Mouse (Mus musculus): ENCODE measurements around the gene Pgbd5. TPM values are rescaled to one million over a fixed set of nuclear protein-coding genes. Genes with fewer than 3 reads are reported as not detected.

Pgbd5 gene
- polyA plus RNA-seq, 1 experiment, result 0.22 TPM

- no peak for DNase-seq
- Histone ChIP-seq H3K27ac (ENCODE audit: control insufficient read depth, insufficient read depth, low read length) (no peak overlapping the region), H3K4me3 (ENCODE audit: control insufficient read depth, insufficient read depth, low read length) (no peak overlapping the region), H3K36me3 (ENCODE audit: control insufficient read depth, insufficient read depth, low read length) (no peaks in the 10 kb centered on the region), H3K27me3 (ENCODE audit: control insufficient read depth, insufficient read depth, low read length) (no peaks in the 10 kb centered on the region), H3K4me1 (replicated peaks; ENCODE audit: control insufficient read depth, insufficient read depth, low read length) (peaks cover 3% of the 10 kb centered on the region)
- TF ChIP-seq CTCF (IDR thresholded peaks at IDR 0.05; ENCODE audit: borderline replicate concordance, control insufficient read depth, extremely low read depth, insufficient read depth, low read length, poor library complexity), result no peak
- TF ChIP-seq POLR2A (IDR thresholded peaks at IDR 0.05; ENCODE audit: control insufficient read depth, extremely low read depth, insufficient read depth, low read length, poor library complexity), result no peak
- WGBS, result 82% methylated on average over 5 of the region's 5 CpGs
These were observed 87.8 kb downstream of the Pgbd5 start for GRCm38 (mm10) chr8:124351636-124352035.

- WGBS, result 39% methylated on average over 7 of the region's 7 CpGs
- peak; percentile 80 for DNase-seq
- no peak overlapping the region for H3K27ac ChIP-seq (ENCODE audit: control insufficient read depth, insufficient read depth, low read length)
- no peak overlapping the region for H3K4me3 ChIP-seq (ENCODE audit: control insufficient read depth, insufficient read depth, low read length)
- H3K36me3 ChIP-seq (ENCODE audit: control insufficient read depth, insufficient read depth, low read length), result no peaks in the 10 kb centered on the region; the same call in 1 of the 2 replicates
- H3K4me1 ChIP-seq (replicated peaks; ENCODE audit: control insufficient read depth, insufficient read depth, low read length), result peaks cover 4% of the 10 kb centered on the region
- TF ChIP-seq POLR2A (IDR thresholded peaks at IDR 0.05; ENCODE audit: control insufficient read depth, extremely low read depth, insufficient read depth, low read length, poor library complexity), result no peak
- peak; percentile 71; the same call in 1 of the 2 replicates for TF ChIP-seq CTCF (IDR thresholded peaks at IDR 0.05; ENCODE audit: borderline replicate concordance, control insufficient read depth, extremely low read depth, insufficient read depth, low read length, poor library complexity)
- no peaks in the 10 kb centered on the region for H3K27me3 ChIP-seq (ENCODE audit: control insufficient read depth, insufficient read depth, low read length)
These were observed 89.8 kb downstream of the Pgbd5 start for GRCm38 (mm10) chr8:124349663-124350062.

- H3K27me3 ChIP-seq (ENCODE audit: control insufficient read depth, insufficient read depth, low read length), result no peaks in the 10 kb centered on the region
- H3K4me1 ChIP-seq (replicated peaks; ENCODE audit: control insufficient read depth, insufficient read depth, low read length), result peaks cover 13% of the 10 kb centered on the region
- 85% methylated on average over 1 of the region's 1 CpGs for WGBS
- TF ChIP-seq CTCF (IDR thresholded peaks at IDR 0.05; ENCODE audit: borderline replicate concordance, control insufficient read depth, extremely low read depth, insufficient read depth, low read length, poor library complexity) (no peak), POLR2A (IDR thresholded peaks at IDR 0.05; ENCODE audit: control insufficient read depth, extremely low read depth, insufficient read depth, low read length, poor library complexity) (no peak)
- no peak for DNase-seq
- no peak overlapping the region for H3K27ac ChIP-seq (ENCODE audit: control insufficient read depth, insufficient read depth, low read length)
- H3K4me3 ChIP-seq (ENCODE audit: control insufficient read depth, insufficient read depth, low read length), result no peak overlapping the region
- H3K36me3 ChIP-seq (ENCODE audit: control insufficient read depth, insufficient read depth, low read length), result peaks cover 9% of the 10 kb centered on the region; the same call in 1 of the 2 replicates
These were observed 91.4 kb downstream of the Pgbd5 start for GRCm38 (mm10) chr8:124348087-124348486.

GRCm38 (mm10) chr8:124346852-124347523 lies 92.5 kb downstream of the Pgbd5 start:
- Histone ChIP-seq H3K27me3 (ENCODE audit: control insufficient read depth, insufficient read depth, low read length) (no peaks in the 10 kb centered on the region), H3K4me1 (replicated peaks; ENCODE audit: control insufficient read depth, insufficient read depth, low read length) (peaks cover 13% of the 10 kb centered on the region)
- peak; percentile 73 for DNase-seq

GRCm38 (mm10) chr8:124345098-124345497 lies 94.4 kb downstream of the Pgbd5 start:
- Histone ChIP-seq H3K27me3 (ENCODE audit: control insufficient read depth, insufficient read depth, low read length) (no peaks in the 10 kb centered on the region), H3K36me3 (ENCODE audit: control insufficient read depth, insufficient read depth, low read length) (peaks cover 25% of the 10 kb centered on the region), H3K27ac (ENCODE audit: control insufficient read depth, insufficient read depth, low read length) (no peak overlapping the region), H3K4me1 (replicated peaks; ENCODE audit: control insufficient read depth, insufficient read depth, low read length) (peaks cover 13% of the 10 kb centered on the region), H3K4me3 (ENCODE audit: control insufficient read depth, insufficient read depth, low read length) (no peak overlapping the region)
- no peak for DNase-seq
- 94% methylated on average over 10 of the region's 10 CpGs for WGBS
- TF ChIP-seq POLR2A (IDR thresholded peaks at IDR 0.05; ENCODE audit: control insufficient read depth, extremely low read depth, insufficient read depth, low read length, poor library complexity), result no peak
- TF ChIP-seq CTCF (IDR thresholded peaks at IDR 0.05; ENCODE audit: borderline replicate concordance, control insufficient read depth, extremely low read depth, insufficient read depth, low read length, poor library complexity), result no peak

More at GRCm38 (mm10) chr8:124346852-124347523, 92.5 kb downstream of the Pgbd5 start:
- WGBS, result 46% methylated on average over 19 of the region's 19 CpGs
- TF ChIP-seq POLR2A (IDR thresholded peaks at IDR 0.05; ENCODE audit: control insufficient read depth, extremely low read depth, insufficient read depth, low read length, poor library complexity) (no peak), CTCF (IDR thresholded peaks at IDR 0.05; ENCODE audit: borderline replicate concordance, control insufficient read depth, extremely low read depth, insufficient read depth, low read length, poor library complexity) (peak; percentile 94)
- Histone ChIP-seq H3K36me3 (ENCODE audit: control insufficient read depth, insufficient read depth, low read length) (peaks cover 13% of the 10 kb centered on the region; the same call in 1 of the 2 replicates), H3K4me3 (ENCODE audit: control insufficient read depth, insufficient read depth, low read length) (no peak overlapping the region), H3K27ac (ENCODE audit: control insufficient read depth, insufficient read depth, low read length) (0 out of 2 replicates have a peak overlapping the region, but pooled peaks have one; percentile 8)

GRCm38 (mm10) chr8:124343991-124344390 lies 95.5 kb downstream of the Pgbd5 start:
- H3K4me1 ChIP-seq (replicated peaks; ENCODE audit: control insufficient read depth, insufficient read depth, low read length), result peaks cover 13% of the 10 kb centered on the region
- WGBS, result 65% methylated on average over 12 of the region's 12 CpGs
- peaks cover 31% of the 10 kb centered on the region for H3K36me3 ChIP-seq (ENCODE audit: control insufficient read depth, insufficient read depth, low read length)
- DNase-seq, result peak; percentile 24
- no peak overlapping the region for H3K27ac ChIP-seq (ENCODE audit: control insufficient read depth, insufficient read depth, low read length)
- no peak overlapping the region for H3K4me3 ChIP-seq (ENCODE audit: control insufficient read depth, insufficient read depth, low read length)
- H3K27me3 ChIP-seq (ENCODE audit: control insufficient read depth, insufficient read depth, low read length), result no peaks in the 10 kb centered on the region
- TF ChIP-seq POLR2A (IDR thresholded peaks at IDR 0.05; ENCODE audit: control insufficient read depth, extremely low read depth, insufficient read depth, low read length, poor library complexity) (no peak), CTCF (IDR thresholded peaks at IDR 0.05; ENCODE audit: borderline replicate concordance, control insufficient read depth, extremely low read depth, insufficient read depth, low read length, poor library complexity) (no peak)

All from thymus, adult 2 months (tissue).